Mouse (Mus musculus): ENCODE results near the gene Pla1a. TPM values are rescaled to one million over a fixed set of nuclear protein-coding genes. Genes with fewer than 3 reads are reported as not detected.

Pla1a gene
- polyA plus RNA-seq, 1 experiment from 2014 or later: 0.11 TPM

GRCm38 (mm10) chr16:38377546-38377945 is 55.4 kb downstream of the Pla1a start:
- no peak for ATAC-seq (ENCODE audit: low FRiP score, low TSS enrichment)
- Histone ChIP-seq H3K9me3 (ENCODE audit: control insufficient read depth, low read length) (no peaks in the 10 kb centered on the region), H3K4me2 (replicated peaks; ENCODE audit: low read depth) (no peak overlapping the region), H3K27me3 (ENCODE audit: control insufficient read depth, insufficient read depth, low read length) (no peaks in the 10 kb centered on the region), H3K27ac (replicated peaks) (no peak overlapping the region), H3K36me3 (ENCODE audit: control insufficient read depth, insufficient read depth, low read length) (no peaks in the 10 kb centered on the region), H3K4me3 (ENCODE audit: low read depth, low read length) (no peak overlapping the region), H3K9ac (ENCODE audit: low read length) (no peak overlapping the region), H3K4me1 (replicated peaks; ENCODE audit: control insufficient read depth, insufficient read depth) (no peaks in the 10 kb centered on the region)
- TF ChIP-seq EP300 (optimal IDR thresholded peaks at IDR 0.05): no peak
- TF ChIP-seq CTCF (IDR thresholded peaks at IDR 0.05; ENCODE audit: low read depth): no peak
- 73% methylated on average over 6 of the region's 6 CpGs for WGBS
- DNase-seq (ENCODE audit: low spot score): no peak

- Histone ChIP-seq H3K27me3 (ENCODE audit: control insufficient read depth, insufficient read depth, low read length) (no peaks in the 10 kb centered on the region), H3K36me3 (ENCODE audit: control insufficient read depth, insufficient read depth, low read length) (no peaks in the 10 kb centered on the region), H3K9me3 (ENCODE audit: control insufficient read depth, low read length) (no peaks in the 10 kb centered on the region), H3K4me2 (replicated peaks; ENCODE audit: low read depth) (peak overlapping the region; percentile 40), H3K4me1 (replicated peaks; ENCODE audit: control insufficient read depth, insufficient read depth) (no peaks in the 10 kb centered on the region), H3K4me3 (ENCODE audit: low read depth, low read length) (peak overlapping the region; percentile 34), H3K27ac (replicated peaks) (no peak overlapping the region; the same call in 1 of the 2 replicates), H3K9ac (ENCODE audit: low read length) (no peak overlapping the region; the same call in 1 of the 2 replicates)
- TF ChIP-seq EP300 (optimal IDR thresholded peaks at IDR 0.05) (no peak), CTCF (IDR thresholded peaks at IDR 0.05; ENCODE audit: low read depth) (no peak)
- ATAC-seq (ENCODE audit: low FRiP score, low TSS enrichment) (no peak; the same call in 1 of the 2 replicates), DNase-seq (ENCODE audit: low spot score) (no peak)
- 39% methylated on average over 7 of the region's 8 CpGs for WGBS
Observed at GRCm38 (mm10) chr16:38376841-38377249, 56.1 kb downstream of the Pla1a start.

GRCm38 (mm10) chr16:38376163-38376840 is 56.6 kb downstream of the Pla1a start:
- Histone ChIP-seq H3K27ac (replicated peaks) (peak overlapping the region; percentile 46; the same call in 1 of the 2 replicates), H3K9ac (ENCODE audit: low read length) (peak overlapping the region; percentile 36), H3K4me1 (replicated peaks; ENCODE audit: control insufficient read depth, insufficient read depth) (no peaks in the 10 kb centered on the region), H3K27me3 (ENCODE audit: control insufficient read depth, insufficient read depth, low read length) (no peaks in the 10 kb centered on the region), H3K4me3 (ENCODE audit: low read depth, low read length) (peak overlapping the region; percentile 34), H3K4me2 (replicated peaks; ENCODE audit: low read depth) (peak overlapping the region; percentile 40), H3K36me3 (ENCODE audit: control insufficient read depth, insufficient read depth, low read length) (no peaks in the 10 kb centered on the region), H3K9me3 (ENCODE audit: control insufficient read depth, low read length) (no peaks in the 10 kb centered on the region)
- ATAC-seq (ENCODE audit: low FRiP score, low TSS enrichment) (peak; percentile 73), DNase-seq (ENCODE audit: low spot score) (peak; percentile 62)
- 38% methylated on average over 16 of the region's 17 CpGs for WGBS
- TF ChIP-seq EP300 (optimal IDR thresholded peaks at IDR 0.05): no peak
- TF ChIP-seq CTCF (IDR thresholded peaks at IDR 0.05; ENCODE audit: low read depth): peak; percentile 69

GRCm38 (mm10) chr16:38375182-38375581 is 57.8 kb downstream of the Pla1a start:
- Histone ChIP-seq H3K4me3 (ENCODE audit: low read depth, low read length) (no peak overlapping the region), H3K36me3 (ENCODE audit: control insufficient read depth, insufficient read depth, low read length) (no peaks in the 10 kb centered on the region), H3K9me3 (ENCODE audit: control insufficient read depth, low read length) (no peaks in the 10 kb centered on the region), H3K9ac (ENCODE audit: low read length) (no peak overlapping the region), H3K4me2 (replicated peaks; ENCODE audit: low read depth) (no peak overlapping the region), H3K27me3 (ENCODE audit: control insufficient read depth, insufficient read depth, low read length) (no peaks in the 10 kb centered on the region), H3K27ac (replicated peaks) (no peak overlapping the region), H3K4me1 (replicated peaks; ENCODE audit: control insufficient read depth, insufficient read depth) (no peaks in the 10 kb centered on the region)
- DNase-seq (ENCODE audit: low spot score): no peak
- no peak for ATAC-seq (ENCODE audit: low FRiP score, low TSS enrichment)
- TF ChIP-seq CTCF (IDR thresholded peaks at IDR 0.05; ENCODE audit: low read depth) (no peak), EP300 (optimal IDR thresholded peaks at IDR 0.05) (no peak)
- WGBS: 80% methylated on average over 7 of the region's 7 CpGs

- DNase-seq (ENCODE audit: low spot score) (no peak), ATAC-seq (ENCODE audit: low FRiP score, low TSS enrichment) (no peak)
- Histone ChIP-seq H3K4me1 (replicated peaks; ENCODE audit: control insufficient read depth, insufficient read depth) (no peaks in the 10 kb centered on the region), H3K9ac (ENCODE audit: low read length) (no peak overlapping the region), H3K27me3 (ENCODE audit: control insufficient read depth, insufficient read depth, low read length) (no peaks in the 10 kb centered on the region), H3K4me3 (ENCODE audit: low read depth, low read length) (no peak overlapping the region), H3K36me3 (ENCODE audit: control insufficient read depth, insufficient read depth, low read length) (no peaks in the 10 kb centered on the region), H3K9me3 (ENCODE audit: control insufficient read depth, low read length) (no peaks in the 10 kb centered on the region), H3K4me2 (replicated peaks; ENCODE audit: low read depth) (no peak overlapping the region), H3K27ac (replicated peaks) (no peak overlapping the region)
- TF ChIP-seq CTCF (IDR thresholded peaks at IDR 0.05; ENCODE audit: low read depth) (no peak), EP300 (optimal IDR thresholded peaks at IDR 0.05) (no peak)
- WGBS: 76% methylated on average over 10 of the region's 10 CpGs
Observed at GRCm38 (mm10) chr16:38374379-38375140, 58.4 kb downstream of the Pla1a start.

GRCm38 (mm10) chr16:38373941-38374340 is 59.0 kb downstream of the Pla1a start:
- WGBS: 87% methylated on average over 16 of the region's 16 CpGs
- DNase-seq (ENCODE audit: low spot score) (no peak), ATAC-seq (ENCODE audit: low FRiP score, low TSS enrichment) (no peak)
- no peak overlapping the region for H3K4me3 ChIP-seq (ENCODE audit: low read depth, low read length)
- TF ChIP-seq CTCF (IDR thresholded peaks at IDR 0.05; ENCODE audit: low read depth): no peak
- no peak for TF ChIP-seq EP300 (optimal IDR thresholded peaks at IDR 0.05)
- H3K27me3 ChIP-seq (ENCODE audit: control insufficient read depth, insufficient read depth, low read length): no peaks in the 10 kb centered on the region
- no peak overlapping the region for H3K27ac ChIP-seq (replicated peaks)
- no peaks in the 10 kb centered on the region for H3K4me1 ChIP-seq (replicated peaks; ENCODE audit: control insufficient read depth, insufficient read depth)
- no peaks in the 10 kb centered on the region for H3K9me3 ChIP-seq (ENCODE audit: control insufficient read depth, low read length)
- no peak overlapping the region for H3K9ac ChIP-seq (ENCODE audit: low read length)
- no peak overlapping the region for H3K4me2 ChIP-seq (replicated peaks; ENCODE audit: low read depth)
- H3K36me3 ChIP-seq (ENCODE audit: control insufficient read depth, insufficient read depth, low read length): no peaks in the 10 kb centered on the region
